Comparison of ENCODE assay signal across 22 mouse cellular contexts in genomic region chr6:54537053-54537452, GRCm38 (mm10). TPM values are rescaled to one million over a fixed set of nuclear protein-coding genes. Genes with fewer than 3 reads are reported as not detected.
DNase-seq lines count a peak whose midpoint lies in the region; ATAC-seq and TF ChIP-seq lines count a peak whose summit lies in the region.
"Had no signal": no experiment of that assay in that cellular context is flagged by ENCODE, and none has a peak within 500 bp of the region (broad histone marks: within the 10 kb centered on the region; RNA-seq: fewer than 3 reads in every experiment).

No protein-coding gene starts in this region.

- no peaks in the 10 kb centered on the region for H3K27me3 ChIP-seq in cerebellum, adult 2 months (ENCODE audit: control insufficient read depth, insufficient read depth, low read length)
- H3K27me3 ChIP-seq in forebrain, embryonic 10.5 days (ENCODE audit: poor library complexity, severe bottlenecking): peaks cover 12% of the 10 kb centered on the region; the same call in 1 of the 2 replicates
- no peaks in the 10 kb centered on the region for H3K27me3 ChIP-seq in forebrain, embryonic 12.5 days
- H3K27me3 ChIP-seq in CH12.LX (replicated peaks): no peaks in the 10 kb centered on the region
- H3K27me3 ChIP-seq: Patski had no signal

- TF ChIP-seq EP300 in CH12.LX (IDR thresholded peaks at IDR 0.05; ENCODE audit: low read length): peak; percentile 60; the same call in 1 of the 2 replicates

- WGBS in cerebellum, adult 2 months: 84% methylated on average over 7 of the region's 7 CpGs
- 83% methylated on average over 7 of the region's 7 CpGs for WGBS in forebrain, embryonic 10.5 days
- WGBS in forebrain, embryonic 12.5 days: 84% methylated on average over 7 of the region's 7 CpGs

- DNase-seq in cerebellum, adult 2 months: no peak
- no peak for DNase-seq in cerebellum, postnatal 10 days
- no peak for DNase-seq in forebrain, embryonic 10.5 days (ENCODE audit: extremely low spot score, low spot score)
- DNase-seq in CH12.LX (ENCODE audit: extremely low read depth): peak; percentile 44
- DNase-seq in left cerebral cortex, postnatal 4 days: no peak
- DNase-seq: adrenal gland, adult 2 months; adrenal gland, adult 8-10 months; adrenal gland, postnatal 10 days; adrenal gland, postnatal 14 days; adrenal gland, postnatal 25 days; adrenal gland, postnatal 36 days; B cell, adult 2 months; cerebellum, adult 11 months; cerebellum, adult 11-12 months; cerebellum, adult 18-20 months; cerebellum, adult 8-10 months had no signal

- H3K9ac ChIP-seq in forebrain, embryonic 12.5 days: no peak overlapping the region
- no peak overlapping the region for H3K9ac ChIP-seq in CH12.LX (ENCODE audit: insufficient read depth, low read depth)

- H3K36me3 ChIP-seq in forebrain, embryonic 10.5 days (replicated peaks): peaks cover 14% of the 10 kb centered on the region
- H3K36me3 ChIP-seq in forebrain, embryonic 12.5 days (replicated peaks): peaks cover 9% of the 10 kb centered on the region
- no peaks in the 10 kb centered on the region for H3K36me3 ChIP-seq in CH12.LX (replicated peaks in 1 of 2; ENCODE audit: control insufficient read depth in 1 of 2, insufficient read depth in 1 of 2, low read length in 1 of 2)
- H3K36me3 ChIP-seq: G1E had no signal

- TF ChIP-seq RAD21 in CH12.LX (IDR thresholded peaks at IDR 0.05; ENCODE audit: low read depth, low read length): no peak

- H3K4me2 ChIP-seq in forebrain, embryonic 12.5 days: no peak overlapping the region
- peak overlapping the region; percentile 62 for H3K4me2 ChIP-seq in CH12.LX (ENCODE audit: insufficient read depth, low read depth, poor library complexity, severe bottlenecking)

- H3K27ac ChIP-seq in cerebellum, adult 2 months (ENCODE audit: insufficient read depth, low read length): peak overlapping the region; percentile 1; the same call in 1 of the 2 replicates
- 0 out of 2 replicates have a peak overlapping the region, but pooled peaks have one; percentile 21 for H3K27ac ChIP-seq in forebrain, embryonic 10.5 days
- no peak overlapping the region for H3K27ac ChIP-seq in forebrain, embryonic 12.5 days
- H3K27ac ChIP-seq in CH12.LX (ENCODE audit: insufficient read depth, low read depth): peak overlapping the region; percentile 23; the same call in 1 of the 2 replicates

- intact Hi-C loops in left cerebral cortex, postnatal 4 days (cut with DNase I): no loop called here

- H3K79me2 ChIP-seq in CH12.LX (replicated peaks; ENCODE audit: control insufficient read depth, extremely low read depth, insufficient read depth, poor library complexity, severe bottlenecking): no peaks in the 10 kb centered on the region

- dilution Hi-C loops in CH12.LX (cut with MboI; ENCODE audit: extremely low pct_ligation_motif_present, extremely low pct_unique_long_range_greater_than_20kb, low sequenced_read_pairs): no loop called here

- H3K9me3 ChIP-seq in forebrain, embryonic 10.5 days: no peaks in the 10 kb centered on the region
- no peaks in the 10 kb centered on the region for H3K9me3 ChIP-seq in forebrain, embryonic 12.5 days
- no peaks in the 10 kb centered on the region for H3K9me3 ChIP-seq in CH12.LX (replicated peaks; ENCODE audit: low read length)
- H3K9me3 ChIP-seq: G1E had no signal

- in situ Hi-C loops in CH12.LX (cut with MboI; ENCODE audit: low pct_ligation_motif_present, low pct_unique_long_range_greater_than_20kb, low sequenced_read_pairs): no loop called here

- TF ChIP-seq CTCF in cerebellum, adult 2 months (IDR thresholded peaks at IDR 0.05; ENCODE audit: borderline replicate concordance, insufficient read depth, low read depth, low read length): no peak
- TF ChIP-seq CTCF in CH12.LX (conservative IDR thresholded peaks at IDR 0.05 in 1 of 2, IDR thresholded peaks at IDR 0.05 in 1 of 2; ENCODE audit: low read depth in 2 of 2, low read length in 2 of 2): no peak

- no peak overlapping the region for H3K4me3 ChIP-seq in cerebellum, adult 2 months (replicated peaks; ENCODE audit: insufficient read depth, low read depth, low read length)
- no peak overlapping the region for H3K4me3 ChIP-seq in forebrain, embryonic 10.5 days
- no peak overlapping the region for H3K4me3 ChIP-seq in forebrain, embryonic 12.5 days (replicated peaks)
- H3K4me3 ChIP-seq in CH12.LX (replicated peaks in 1 of 3; ENCODE audit: low read depth in 2 of 3, low read length in 2 of 3, poor library complexity in 1 of 3): no peak overlapping the region

- no peak for ATAC-seq in forebrain, embryonic 12.5 days (ENCODE audit: low FRiP score)
- ATAC-seq: activated CD4-positive, CD25-positive, alpha-beta regulatory T cell, adult 4 months; CD4-positive, CD25-positive, alpha-beta regulatory T cell, adult 4 months; Patski had no signal

- peaks cover 34% of the 10 kb centered on the region for H3K4me1 ChIP-seq in cerebellum, adult 2 months (ENCODE audit: control insufficient read depth, insufficient read depth, low read length)
- H3K4me1 ChIP-seq in forebrain, embryonic 10.5 days: peaks cover 53% of the 10 kb centered on the region
- H3K4me1 ChIP-seq in forebrain, embryonic 12.5 days: peaks cover 36% of the 10 kb centered on the region
- peaks cover 18 to 53% of the 10 kb centered on the region in 2 experiments for H3K4me1 ChIP-seq in CH12.LX (ENCODE audit: control insufficient read depth in 1 of 2, insufficient read depth in 2 of 2)

- TF ChIP-seq POLR2A in cerebellum, adult 2 months (IDR thresholded peaks at IDR 0.05; ENCODE audit: borderline replicate concordance, insufficient read depth, low read length): no peak
- no peak for TF ChIP-seq POLR2A in CH12.LX (IDR thresholded peaks at IDR 0.05; ENCODE audit: low read depth, low read length)

TF ChIP-seq in CH12.LX, 34 proteins besides CTCF, POLR2A, EP300 and RAD21:
- TF ChIP-seq TBP (conservative IDR thresholded peaks at IDR 0.05; ENCODE audit: low read depth, low read length): peak; percentile 67; the same call in 1 of the 2 replicates
- TF ChIP-seq PAX5 (IDR thresholded peaks at IDR 0.05; ENCODE audit: low read length): no peak
- TF ChIP-seq MEF2A (IDR thresholded peaks at IDR 0.05; ENCODE audit: borderline replicate concordance, low read depth, low read length): peak; percentile 42; the same call in 1 of the 2 replicates
- TF ChIP-seq ZC3H11A (IDR thresholded peaks at IDR 0.05; ENCODE audit: low read depth, low read length): no peak
- peak; percentile 11; the same call in 1 of the 2 replicates for TF ChIP-seq MAX (IDR thresholded peaks at IDR 0.05; ENCODE audit: low read length)
- peak; percentile 23; the same call in 1 of the 2 replicates for TF ChIP-seq HCFC1 (IDR thresholded peaks at IDR 0.05; ENCODE audit: low read depth, low read length)
- no peak for TF ChIP-seq MAFK (IDR thresholded peaks at IDR 0.05; ENCODE audit: insufficient replicate concordance, low read length)
- peak; percentile 37; the same call in 1 of the 2 replicates for TF ChIP-seq ETS1 (conservative IDR thresholded peaks at IDR 0.05; ENCODE audit: low read depth, low read length)
- TF ChIP-seq SMC3 (IDR thresholded peaks at IDR 0.05; ENCODE audit: low read depth, low read length): no peak; the same call in none of the 2 replicates
- TF ChIP-seq ELF1 (IDR thresholded peaks at IDR 0.05; ENCODE audit: low read depth, low read length): peak; percentile 39
- TF ChIP-seq MYC (IDR thresholded peaks at IDR 0.05; ENCODE audit: low read depth, low read length): 0 out of 2 replicates have a peak, but pooled peaks have one; percentile 57
- no peak for TF ChIP-seq CHD2 (IDR thresholded peaks at IDR 0.05; ENCODE audit: low read length)
- peak; percentile 51; the same call in 1 of the 2 replicates for TF ChIP-seq TCF12 (IDR thresholded peaks at IDR 0.05; ENCODE audit: low read depth, low read length)
- TF ChIP-seq IRF4 (IDR thresholded peaks at IDR 0.05; ENCODE audit: low read depth, low read length): peak; percentile 39
- 0 out of 2 replicates have a peak, but pooled peaks have one; percentile 17 for TF ChIP-seq BHLHE40 (IDR thresholded peaks at IDR 0.05; ENCODE audit: low read depth, low read length)
- 0 out of 2 replicates have a peak, but pooled peaks have one; percentile 19 for TF ChIP-seq NELFE (IDR thresholded peaks at IDR 0.05; ENCODE audit: low read depth, low read length)
- no peak for TF ChIP-seq KAT2A (IDR thresholded peaks at IDR 0.05; ENCODE audit: insufficient replicate concordance, low read length)

RNA-seq across cellular contexts. Expression of gene Scrn1, which starts 29.2 kb away (rescaled TPM):
- polyA plus RNA-seq in cerebellum, adult 2 months (2012; rRNA removed): 132 and 145 TPM in 2 replicates
- polyA plus RNA-seq in forebrain, embryonic 10.5 days (2016; fragmentation: Nextera tagmentation; extraction: Ambion mirVana): 58.7 and 62.1 TPM in 2 replicates
- 119 and 157 TPM in 2 replicates for polyA plus RNA-seq in forebrain, embryonic 12.5 days (2016; fragmentation: Nextera tagmentation; extraction: Ambion mirVana)
- total RNA-seq in CH12.LX (2012; rRNA removed) (0.34 TPM in 1 of 2 replicates, not detected in the other), CH12.LX (2014; rRNA removed) (0.59 TPM in 1 of 2 replicates, not detected in the other)
- polyA plus RNA-seq in CH12.LX (2012; ENCODE audit: insufficient read length, low read depth): 0.04 and 0.15 TPM in 2 replicates
- total RNA-seq in left cerebral cortex, postnatal 4 days (2021): 100 to 1,000 TPM; 180 to 182 TPM
- total RNA-seq: MEL had no signal
- polyA plus RNA-seq: activated CD4-positive, CD25-positive, alpha-beta regulatory T cell, adult 4 months; G1E had no signal

RNA-seq across cellular contexts. Expression of gene Plekha8, which starts 57.9 kb away (rescaled TPM):
- polyA plus RNA-seq in cerebellum, adult 2 months (2012; rRNA removed): 11.8 and 12.1 TPM in 2 replicates
- polyA plus RNA-seq in forebrain, embryonic 10.5 days (2016; fragmentation: Nextera tagmentation; extraction: Ambion mirVana): 20.9 and 21.6 TPM in 2 replicates
- 20.1 and 21.2 TPM in 2 replicates for polyA plus RNA-seq in forebrain, embryonic 12.5 days (2016; fragmentation: Nextera tagmentation; extraction: Ambion mirVana)
- total RNA-seq in CH12.LX (2012; rRNA removed): 10.2 and 10.8 TPM in 2 replicates
- 9.8 and 11.1 TPM in 2 replicates for total RNA-seq in CH12.LX (2014; rRNA removed)
- polyA plus RNA-seq in CH12.LX (2012; ENCODE audit: insufficient read length, low read depth): 5.8 and 6.8 TPM in 2 replicates
- 10 to 100 TPM; 13.5 to 14.8 TPM for total RNA-seq in left cerebral cortex, postnatal 4 days (2021)

Comparison
In these comparisons a context has a peak if more than half of its experiments do, and no peak if none do; other contexts are left out.
1. RNA of gene Scrn1, which starts 29.2 kb away (polyA plus RNA-seq): 132 to 145 TPM in cerebellum, adult 2 months, 119 to 157 TPM in forebrain, embryonic 12.5 days and 58.7 to 62.1 TPM in forebrain, embryonic 10.5 days; 0.04 to 0.15 TPM in CH12.LX; every median in the first group is over 10 times any median in the second.